Mouse (Mus musculus) kidney, adult 11 months (tissue): Measurements from ENCODE around the gene Nhsl1.
"Not testable (repeated sequence)": the region's sequence is repeated elsewhere in the genome, so short reads cannot be mapped to it uniquely, and the experiment has no call there.

Experiments used
- DNase-seq: peaks from one replicate; pipeline ENCODE4 v3.0.0; 2022

Gene Nhsl1

DNA sequence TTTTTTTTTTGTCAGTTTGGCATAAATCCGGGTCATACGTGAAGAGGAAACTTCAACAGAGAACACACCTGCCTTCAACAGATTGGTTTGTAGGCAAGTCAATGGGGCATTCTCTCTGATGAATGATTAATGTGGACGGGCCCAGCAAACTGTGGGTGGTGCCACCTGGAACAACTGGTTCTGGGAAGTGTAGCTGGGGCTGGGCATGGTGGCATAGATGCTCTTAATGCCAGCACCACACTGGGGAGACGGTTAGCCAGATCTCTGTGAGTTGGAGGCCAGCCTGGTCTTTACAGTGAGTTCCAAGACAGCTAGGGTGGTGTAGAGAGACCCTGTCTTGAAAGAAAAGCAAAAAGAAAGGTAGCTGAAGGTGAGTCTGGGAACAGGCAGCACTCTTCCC, 228.6 kb downstream of the Nhsl1 start:
- no peak for DNase-seq

DNA sequence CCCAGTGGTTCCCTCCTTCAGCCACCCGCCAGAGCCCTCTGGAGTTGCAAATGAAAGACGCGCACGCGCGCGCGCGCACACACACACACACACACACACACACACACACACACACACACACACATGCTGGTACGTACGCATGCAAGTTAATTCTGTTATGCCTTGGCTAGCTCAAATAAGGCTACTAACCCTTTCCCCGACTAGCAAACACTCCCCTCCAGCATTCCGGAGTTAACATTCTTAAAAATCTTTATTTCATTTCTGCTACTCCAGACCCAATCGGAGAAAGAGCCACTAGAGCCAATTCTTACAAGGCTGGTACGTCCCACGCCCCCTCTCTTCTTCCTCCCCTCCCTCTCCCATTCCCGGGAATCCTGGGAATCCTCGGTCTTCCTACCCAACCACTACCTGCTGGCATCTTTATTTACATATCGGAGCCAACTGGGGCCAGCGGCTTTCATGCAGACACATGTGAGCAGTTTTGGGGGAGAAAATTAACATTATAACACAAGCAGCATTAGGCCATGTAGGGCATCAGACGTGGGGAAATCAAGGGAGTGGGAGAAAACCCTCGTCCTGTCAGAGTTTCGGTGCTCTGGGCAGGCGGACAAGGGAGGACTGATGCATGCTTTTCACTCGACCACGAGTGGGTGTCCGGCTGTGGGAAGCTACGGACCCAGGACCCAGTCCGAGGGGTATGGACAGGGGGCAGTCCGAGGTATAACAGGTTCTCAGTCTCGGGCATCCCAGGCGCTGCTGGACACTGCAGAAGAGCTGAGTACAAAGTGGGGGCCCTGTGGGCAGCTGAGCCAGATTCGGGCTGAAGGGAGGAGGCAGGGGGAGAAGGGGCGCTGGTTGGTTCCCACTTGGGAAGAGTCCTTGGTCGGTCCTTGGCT, 230.8 kb downstream of the Nhsl1 start:
- no peak for DNase-seq

DNA sequence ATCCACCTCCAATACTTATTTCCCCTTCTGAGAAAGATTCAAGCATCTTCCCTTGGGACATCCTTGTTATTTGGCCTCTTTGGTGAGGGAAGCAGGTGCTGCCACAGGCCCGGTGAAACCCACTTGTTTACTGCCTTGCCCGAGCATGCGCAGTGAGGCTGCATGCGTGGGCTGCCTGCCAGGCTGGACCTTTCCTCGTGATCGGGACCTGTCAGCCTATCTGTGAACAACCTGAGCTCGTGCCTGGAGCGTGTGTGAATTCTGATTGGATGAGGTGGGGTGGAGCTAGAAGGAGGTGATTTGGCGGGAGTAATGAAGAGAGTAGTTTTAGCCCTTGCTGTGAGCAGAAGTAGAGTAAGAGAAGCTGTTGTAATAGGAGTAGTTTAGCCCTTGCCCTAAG, 240.3 kb downstream of the Nhsl1 start:
- DNase-seq = not testable (repeated sequence)

DNA sequence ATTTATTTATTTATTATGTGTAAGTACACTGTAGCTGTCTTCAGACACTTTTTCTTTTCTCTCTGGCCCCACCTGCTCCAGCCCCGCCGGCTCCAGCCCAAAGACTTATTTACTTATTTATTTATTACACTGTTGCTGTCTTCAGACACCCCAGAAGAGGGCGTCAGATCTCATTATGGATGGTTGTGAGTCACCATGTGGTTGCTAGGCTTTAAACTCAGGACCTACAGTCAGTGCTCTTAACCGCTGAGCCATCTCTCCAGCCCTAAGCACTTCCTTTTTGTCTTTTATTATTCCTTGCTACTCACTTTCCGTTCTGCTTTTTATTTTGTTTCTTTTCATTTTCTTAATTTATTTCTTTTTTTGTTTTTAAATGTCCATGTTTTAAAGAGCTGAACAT, 242.7 kb downstream of the Nhsl1 start:
- no peak for DNase-seq

DNA sequence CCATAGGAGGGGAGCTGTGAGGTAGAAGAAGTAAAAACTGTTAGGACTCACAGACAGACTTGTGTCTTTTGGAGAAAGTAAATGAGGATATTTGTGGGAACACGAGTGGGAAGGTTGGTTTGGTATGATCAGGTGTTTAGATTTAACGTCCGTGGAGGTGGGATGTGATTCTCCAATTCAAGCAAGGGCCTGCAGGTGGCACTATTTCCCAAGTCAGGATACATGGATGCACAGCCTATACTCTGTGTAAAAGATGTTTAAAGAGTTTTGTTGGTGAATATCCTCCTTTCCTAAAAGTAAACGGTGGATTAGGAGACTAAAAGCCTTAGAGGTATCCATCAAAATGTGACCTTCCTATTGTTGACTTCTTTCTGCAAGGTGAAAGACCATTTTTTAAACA, 244.2 kb downstream of the Nhsl1 start:
- DNase-seq = no peak

DNA sequence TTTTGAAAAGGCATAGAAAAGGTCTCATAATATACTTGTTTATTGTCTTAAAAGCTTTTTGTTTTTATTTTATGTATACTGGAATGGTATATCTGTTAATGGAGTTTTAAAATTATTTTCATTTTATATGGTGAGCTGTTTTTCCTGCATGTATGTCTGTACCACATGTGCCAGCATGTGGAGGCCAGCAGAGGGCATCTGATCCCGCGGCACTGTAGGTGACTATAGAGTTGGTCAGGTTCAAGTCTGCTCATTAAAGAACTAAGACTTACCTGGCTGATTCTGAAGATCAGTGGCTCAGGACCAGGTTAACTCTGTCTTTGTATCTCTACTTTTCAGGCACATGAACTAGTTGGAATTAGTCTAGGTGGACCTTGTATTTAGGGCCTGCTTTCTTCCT, 253.8 kb downstream of the Nhsl1 start:
- no peak for DNase-seq
